Mouse (Mus musculus): ENCODE measurements around the gene Epo.

Gene Epo

DNA sequence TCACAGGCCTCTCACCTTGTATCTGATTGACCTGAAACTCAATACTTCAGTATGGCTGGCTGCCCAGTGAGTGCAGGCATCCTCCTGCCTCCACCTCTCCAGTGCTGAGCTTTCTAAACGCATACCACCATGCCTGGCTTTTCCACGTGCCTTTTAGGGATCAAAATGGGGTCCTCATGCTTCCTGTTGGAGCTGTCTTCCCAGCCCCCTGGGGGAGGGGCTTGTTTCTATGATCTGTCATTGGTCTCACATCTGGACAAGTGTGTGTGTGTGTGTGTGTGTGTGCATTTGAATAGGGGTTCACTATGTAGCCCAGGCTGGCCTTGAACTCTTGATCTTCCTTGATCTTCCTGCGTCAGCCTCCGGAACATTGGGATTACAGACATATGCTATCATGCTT, 4.4 kb upstream of the Epo start:
- DNase-seq, result no peak

DNA sequence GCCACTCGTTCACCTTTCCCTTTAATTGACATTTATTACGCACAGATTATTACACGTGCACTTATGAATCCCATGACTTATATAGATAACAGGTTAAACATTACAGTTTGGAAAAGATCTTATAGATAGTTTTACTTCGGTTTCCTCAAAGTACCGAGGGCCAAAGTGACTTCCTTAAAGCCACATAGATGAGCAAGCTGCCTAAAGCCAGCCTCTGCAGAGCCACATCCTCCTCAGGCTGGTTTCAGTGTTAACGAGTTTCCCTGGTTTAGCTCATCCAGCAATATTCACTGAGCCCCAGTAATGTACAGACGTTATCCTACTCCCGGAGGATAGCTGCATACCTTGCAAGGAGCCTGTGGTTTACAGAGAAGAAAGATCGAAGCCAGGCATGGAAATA, 2.3 kb upstream of the Epo start:
- DNase-seq, result peak; percentile 2

DNA sequence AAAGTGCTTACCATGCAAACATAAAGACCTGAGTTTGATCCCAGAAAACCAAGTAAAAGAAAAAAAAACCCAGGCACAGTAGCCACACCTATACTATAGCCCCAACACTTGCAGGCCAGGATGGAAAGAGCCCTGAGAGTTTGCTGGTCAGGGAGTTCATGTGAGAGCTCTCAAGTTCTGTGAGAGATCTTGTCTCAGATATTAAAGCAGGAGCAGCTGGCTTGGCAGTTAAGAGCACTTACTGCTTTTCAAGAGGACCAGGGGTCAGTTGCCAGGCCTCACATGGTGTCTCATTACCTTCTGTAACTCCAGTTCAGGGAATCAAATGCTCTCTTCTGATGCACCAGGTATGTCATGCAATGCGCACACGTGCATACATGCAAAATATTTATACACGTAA, 1.7 kb upstream of the Epo start:
- DNase-seq, result peak; percentile 18

DNA sequence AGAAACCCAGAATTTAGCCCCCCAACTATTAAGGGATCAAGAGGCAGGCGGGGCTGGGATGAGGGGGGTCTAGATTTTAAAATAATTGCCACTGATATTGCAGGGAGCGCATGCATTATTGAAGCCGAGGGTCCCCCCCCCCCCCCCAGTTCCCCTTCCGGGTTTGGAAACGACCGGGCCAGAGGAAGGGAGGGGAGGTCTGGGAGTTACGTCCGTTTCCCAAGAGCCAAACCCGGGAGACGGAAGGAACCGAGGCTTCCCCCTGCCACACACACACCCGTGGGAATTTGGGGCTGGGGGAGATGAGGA, 280 bp downstream of the Epo start:
- no peak for DNase-seq

DNA sequence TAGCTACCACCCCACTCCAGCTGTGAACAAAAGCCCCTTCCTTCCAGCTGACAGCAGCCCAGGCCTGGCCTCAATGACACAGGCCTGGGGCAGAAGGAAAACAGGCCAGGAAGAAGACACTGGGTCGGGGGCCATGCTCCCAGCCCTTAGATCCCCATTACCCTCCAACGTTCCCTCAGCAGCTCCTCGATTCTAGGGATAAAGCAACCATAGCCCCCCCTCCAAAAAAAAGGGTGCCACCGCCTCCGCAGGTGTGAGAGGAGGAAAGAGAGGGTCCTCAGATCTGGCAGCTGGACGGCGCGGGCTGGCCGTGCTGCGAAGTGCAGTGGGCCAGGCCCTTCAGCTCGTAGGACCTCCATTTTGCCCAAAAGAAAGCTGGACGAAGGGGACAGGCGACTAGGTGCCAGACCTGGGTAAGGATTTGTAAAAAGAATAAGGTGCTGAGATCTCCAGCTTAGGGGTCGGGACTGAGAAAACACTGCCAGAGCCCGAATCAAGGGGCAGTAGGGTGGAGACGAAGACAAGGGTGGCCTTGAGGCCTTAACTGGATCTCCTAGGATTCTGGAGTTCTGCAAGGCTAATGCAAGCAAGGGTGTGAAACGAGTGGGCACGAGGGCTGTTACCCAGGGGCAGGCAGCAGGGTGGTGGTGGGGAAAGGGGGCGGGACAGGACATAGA, 773 bp downstream of the Epo start:
- no peak for DNase-seq

DNA sequence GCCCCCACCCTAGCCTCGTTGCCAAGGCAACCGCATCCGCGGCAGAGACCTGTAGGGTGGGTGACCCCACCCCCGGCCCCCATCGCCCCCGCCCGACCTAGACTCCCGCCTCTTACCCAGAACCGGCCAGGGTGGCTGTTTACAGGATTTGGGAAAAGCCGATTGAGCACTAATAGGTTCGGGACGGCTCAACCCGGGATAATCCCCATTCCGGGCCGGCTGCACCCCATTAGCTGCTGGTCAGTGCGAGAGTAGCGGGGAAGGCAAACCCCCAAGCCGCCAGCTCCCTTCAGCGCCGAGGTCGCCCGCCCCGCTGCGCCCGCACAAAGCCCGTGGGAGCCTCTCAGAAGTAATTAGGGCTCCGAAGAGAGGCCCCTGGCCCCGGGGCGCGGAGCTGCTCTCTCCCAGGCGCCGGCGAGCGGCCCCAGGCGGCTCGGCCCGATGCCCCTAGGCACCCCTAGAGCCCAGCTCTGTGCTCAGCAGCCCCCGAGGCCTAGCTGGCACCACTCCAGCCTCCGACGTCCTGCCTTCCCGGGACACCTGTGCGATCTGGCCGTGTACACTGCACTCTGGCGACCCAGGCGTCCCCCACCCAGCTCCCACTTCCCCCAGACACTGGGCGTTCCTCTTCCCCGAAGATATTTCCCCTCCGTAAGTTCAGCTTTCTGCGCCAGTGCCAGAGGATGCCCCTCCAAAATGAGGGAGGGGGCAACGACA, 1.5 kb downstream of the Epo start:
- peak; percentile 74 for DNase-seq

DNA sequence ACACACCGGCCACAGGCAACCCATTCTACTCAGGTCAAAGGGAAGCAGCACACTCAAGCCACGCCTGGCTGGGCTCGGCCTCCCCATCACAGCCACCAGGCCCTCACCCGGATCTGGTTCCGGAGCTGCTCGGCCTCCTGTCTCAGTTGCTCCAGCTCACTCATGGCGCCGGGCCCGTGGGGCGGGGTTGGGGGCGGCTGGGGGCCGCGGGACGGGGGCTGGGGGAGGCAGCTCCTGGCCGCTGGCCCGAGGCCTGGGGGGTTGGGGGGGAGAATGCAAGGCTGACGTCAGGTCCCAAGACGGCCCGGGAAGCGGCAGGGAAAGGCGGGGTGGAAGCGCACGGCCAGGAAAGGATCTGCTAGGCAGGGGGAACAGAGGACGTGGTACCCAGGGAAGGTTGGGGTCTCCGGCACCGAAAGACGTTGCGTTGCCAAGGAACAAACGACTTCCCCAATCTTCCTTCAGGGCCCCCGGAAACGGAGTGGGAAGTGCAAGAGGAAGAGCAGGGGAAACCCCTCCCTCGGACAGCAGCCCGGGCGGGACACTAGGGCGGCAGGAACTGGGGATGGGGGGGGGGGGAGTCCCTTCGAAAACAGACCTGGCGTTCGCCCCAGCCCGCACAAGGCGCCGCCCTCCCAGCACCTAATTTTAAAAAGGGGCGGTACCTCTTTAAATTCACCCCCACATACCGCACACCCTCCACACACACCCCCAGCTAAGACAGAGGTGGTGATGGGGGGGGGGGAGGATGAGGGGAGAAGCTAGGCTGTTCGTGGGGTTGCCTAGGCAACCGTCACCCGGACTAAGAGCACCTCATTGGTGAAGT, 2.2 kb downstream of the Epo start:
- DNase-seq, result no peak

DNA sequence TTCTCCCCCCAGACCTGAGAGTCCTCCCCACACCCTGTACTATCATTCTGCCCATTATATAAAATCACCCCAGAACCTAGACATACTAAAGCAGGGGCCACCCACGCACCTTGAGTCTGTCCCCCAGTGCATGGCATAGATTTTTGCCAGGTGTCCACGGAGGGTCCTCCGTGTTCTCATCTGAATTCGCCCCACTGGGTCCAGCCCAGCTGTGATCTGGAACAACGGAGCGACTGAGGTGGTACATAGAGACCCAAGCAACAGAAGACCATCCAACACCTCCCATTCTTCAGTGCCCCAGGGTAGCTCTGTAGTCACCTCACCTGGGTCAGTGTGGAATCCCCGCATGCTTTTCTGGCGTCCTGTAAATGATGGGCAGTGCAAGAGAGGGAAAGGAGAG, 3.0 kb downstream of the Epo start:
- no peak for DNase-seq

DNA sequence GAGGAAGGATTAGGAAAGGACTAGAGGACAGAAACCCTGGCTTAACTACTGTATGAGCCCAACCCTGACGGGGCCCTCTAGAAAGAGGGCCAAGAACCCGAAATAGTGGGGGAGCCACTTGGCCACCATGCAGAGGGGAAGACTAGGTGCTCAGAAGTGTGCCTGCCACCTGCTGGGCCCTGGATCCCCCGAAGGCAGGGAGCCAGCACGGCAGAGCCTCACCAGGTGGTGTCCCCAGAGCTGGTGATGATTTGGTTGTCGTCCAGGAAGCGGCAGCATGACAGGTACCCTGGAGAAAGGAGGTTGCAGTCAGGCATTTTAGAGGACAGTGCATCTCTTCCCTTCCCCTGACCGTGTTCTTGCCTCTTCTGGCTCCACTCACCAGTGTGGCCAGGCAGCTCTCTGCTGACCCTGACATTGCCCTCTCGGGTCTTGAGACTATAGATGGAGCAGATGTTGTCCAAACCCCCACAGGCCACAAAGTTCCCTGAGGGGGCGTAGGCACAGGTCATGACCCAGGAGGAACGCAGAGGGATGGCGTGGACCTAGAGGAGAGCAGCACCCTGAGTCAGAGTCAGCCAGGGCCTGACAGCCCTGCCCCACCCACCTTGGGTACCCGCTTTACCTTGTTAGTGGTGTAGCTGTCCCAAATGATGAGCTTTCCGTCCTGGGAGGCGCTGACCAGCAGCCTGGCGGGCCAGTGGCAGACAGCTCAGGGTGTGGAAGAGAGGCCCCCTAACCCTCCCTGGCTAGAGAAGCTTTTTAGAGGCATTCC, 3.6 kb downstream of the Epo start:
- DNase-seq, result no peak

DNA sequence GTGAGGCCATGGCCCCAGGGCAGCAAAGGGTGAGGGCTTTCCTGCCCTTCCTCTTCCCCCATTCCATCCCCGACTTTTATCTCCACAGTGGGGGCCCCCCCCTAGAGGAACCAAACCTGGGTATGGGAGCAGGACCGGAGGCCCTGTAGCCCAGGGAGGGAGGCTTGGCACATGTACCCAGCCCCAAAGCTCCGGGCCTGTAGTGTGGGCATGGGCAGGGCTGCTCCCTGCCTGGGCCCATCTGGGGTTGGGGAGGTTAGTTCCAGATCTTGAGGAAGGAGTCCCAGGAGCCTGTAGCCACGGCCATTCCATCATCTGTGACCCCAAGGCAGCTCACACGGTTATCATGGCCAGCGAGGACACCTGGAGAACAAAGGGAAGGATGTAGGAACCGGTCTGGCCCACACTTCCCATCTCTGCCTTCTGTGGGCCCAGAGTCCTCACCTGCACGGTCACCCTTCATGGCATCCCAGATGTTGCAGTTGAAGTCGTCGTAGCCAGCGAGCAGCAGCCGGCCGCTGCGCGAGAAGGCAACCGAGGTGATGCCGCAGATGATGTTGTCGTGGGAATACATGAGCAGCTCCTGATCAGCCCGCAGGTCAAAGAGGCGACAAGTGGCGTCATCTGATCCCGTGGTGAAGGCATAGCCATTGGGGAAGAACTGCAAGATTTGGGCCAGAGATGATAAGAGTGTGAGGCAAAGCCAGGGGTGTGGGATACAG, 4.6 kb downstream of the Epo start:
- no peak for DNase-seq

DNA sequence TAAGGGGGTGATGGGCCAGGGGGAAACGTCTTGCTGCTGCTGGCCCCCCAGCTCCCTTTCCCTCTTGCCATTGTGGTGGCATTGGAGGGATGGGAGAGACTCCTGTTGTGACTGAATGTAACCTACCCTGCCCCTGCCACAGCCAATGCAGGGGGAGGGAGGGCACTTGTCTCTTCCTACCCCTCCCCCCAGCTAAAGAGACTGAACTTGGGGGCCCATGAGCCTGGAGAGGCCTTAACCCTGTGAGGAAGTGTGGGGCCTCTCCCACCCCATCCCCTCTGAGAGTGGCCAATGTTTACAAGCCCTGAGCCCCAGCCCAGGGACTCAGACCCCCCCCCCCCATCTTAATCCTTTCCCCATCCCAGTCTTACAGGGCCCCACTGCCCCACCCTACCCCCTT, 5.6 kb downstream of the Epo start:
- DNase-seq, result no peak

DNA sequence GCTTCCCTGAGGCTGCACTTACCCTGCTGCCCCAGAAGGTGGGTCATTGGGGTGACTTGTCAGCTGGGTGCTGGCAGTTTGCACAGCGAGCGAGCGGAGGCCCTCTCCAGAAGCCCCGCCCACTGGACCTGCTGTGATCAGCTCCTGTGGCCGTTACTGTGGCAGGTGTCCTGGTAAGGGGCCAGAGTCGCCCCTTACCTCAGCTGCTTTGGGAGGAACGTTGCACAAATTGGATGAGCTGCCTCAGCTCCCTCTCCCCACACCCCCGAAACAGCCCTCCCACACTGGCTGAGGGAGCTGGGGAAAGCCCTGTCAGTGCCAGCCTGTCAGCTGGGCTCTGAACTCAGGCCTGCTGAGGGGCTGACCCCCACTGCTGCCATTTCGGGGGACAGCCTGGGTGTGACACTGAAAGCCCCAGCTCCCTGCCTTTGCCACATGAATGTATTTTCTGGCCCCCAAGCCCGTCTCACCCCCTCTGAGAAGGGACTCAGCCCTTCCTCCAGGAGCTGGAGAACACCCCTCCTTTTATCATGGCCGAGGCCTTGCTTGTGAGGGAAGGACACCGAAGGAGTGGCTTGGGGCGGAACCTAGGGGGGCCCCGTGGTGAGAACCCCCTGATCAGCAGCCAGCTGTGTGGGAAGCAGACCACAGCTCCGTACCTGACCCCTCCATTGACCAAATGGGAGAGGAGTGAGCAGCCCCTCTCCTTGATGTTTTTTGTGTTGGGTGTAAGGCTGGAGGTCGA, 6.7 kb downstream of the Epo start:
- no peak for DNase-seq

DNA sequence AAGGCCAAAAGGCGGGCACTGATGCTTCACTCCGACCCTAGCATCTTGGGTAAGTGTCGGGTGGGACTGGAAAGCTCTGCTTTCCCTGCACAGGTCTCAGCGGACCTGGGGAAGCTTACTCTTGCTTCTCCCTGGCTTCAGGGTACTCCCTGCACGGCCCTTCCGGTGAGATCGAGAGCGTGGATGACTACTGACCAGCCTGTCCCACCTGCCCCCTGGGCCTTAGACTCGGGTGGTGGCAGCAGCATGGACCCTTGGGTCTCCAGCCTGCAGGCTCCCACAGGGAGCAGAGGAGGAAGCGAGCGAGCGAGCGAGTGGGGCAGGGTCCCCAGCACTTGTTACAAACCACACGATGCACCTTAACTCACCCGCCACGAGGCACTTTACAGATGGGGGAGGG, 7.5 kb downstream of the Epo start:
- DNase-seq, result no peak

DNA sequence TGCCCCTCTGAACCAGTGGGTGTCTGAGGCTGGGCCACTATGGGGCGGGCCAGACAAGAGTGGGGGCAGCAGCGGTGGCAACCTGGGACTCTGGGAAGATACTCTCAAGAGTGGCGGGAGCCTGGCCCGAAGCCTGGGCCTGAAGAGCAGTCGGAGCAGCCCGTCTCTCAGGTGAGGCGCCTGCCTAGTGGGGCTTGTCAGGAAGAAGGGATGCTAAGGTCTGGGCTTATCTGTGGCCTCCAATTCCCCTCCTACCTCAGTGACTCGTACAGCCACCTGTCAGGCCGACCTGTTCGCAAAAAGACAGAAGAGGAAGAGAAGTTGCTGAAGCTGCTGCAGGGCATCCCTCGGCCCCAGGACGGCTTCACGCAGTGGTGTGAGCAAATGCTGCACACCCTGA, 8.4 kb downstream of the Epo start:
- no peak for DNase-seq

DNA sequence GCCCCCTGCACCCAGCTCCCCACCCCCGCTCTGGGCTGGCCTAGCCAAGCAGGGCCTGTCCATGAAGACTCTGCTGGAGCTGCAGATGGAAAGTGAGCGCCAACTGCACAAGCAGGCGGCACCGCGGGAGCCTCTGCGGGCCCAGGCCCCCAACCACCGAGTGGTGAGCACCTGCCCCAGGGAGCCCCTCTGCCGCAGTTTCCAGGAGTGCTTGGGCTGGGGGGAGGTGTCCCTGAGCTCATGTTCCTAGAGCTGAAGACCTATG, 8.9 kb downstream of the Epo start:
- no peak for DNase-seq

DNA sequence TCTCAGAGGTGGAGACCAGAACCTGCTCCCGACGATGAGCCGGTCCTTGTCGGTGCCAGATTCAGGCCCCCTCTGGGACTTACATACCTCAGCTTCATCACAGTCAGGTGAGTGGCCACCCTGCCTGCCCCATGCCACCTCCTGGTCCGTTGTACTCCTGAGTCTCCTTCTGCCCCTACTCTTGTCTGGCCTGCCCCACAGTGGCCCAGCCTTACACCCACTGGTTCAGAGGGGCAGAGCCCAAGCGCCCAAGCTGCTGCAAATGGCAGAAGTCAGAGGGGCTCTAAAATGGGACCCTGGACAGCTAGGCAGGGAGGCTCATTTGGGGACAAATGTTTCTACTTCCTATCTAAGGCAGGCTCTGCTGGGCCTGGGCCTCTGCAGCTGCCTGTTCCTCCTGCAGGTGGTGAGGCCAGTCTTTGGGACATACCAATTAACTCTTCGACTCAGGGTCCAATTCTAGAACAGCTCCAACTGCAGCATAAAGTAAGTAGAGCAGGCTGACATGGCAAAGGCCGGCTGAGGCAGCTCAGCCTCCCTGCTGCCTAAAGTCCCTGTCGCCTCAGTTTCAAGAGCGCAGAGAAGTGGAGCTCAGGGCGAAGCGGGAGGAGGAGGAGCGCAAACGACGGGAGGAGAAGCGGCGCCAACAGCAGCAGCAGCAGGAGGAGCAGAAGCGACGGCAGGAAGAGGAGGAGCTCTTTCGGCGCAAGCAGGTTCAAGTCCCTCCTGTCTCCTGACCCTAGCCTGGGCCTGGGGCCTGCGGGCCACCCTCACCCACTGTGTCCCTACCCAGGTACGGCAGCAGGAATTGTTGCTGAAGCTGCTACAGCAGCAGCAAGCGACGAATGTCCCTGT, 9.4 kb downstream of the Epo start:
- DNase-seq, result no peak

DNA sequence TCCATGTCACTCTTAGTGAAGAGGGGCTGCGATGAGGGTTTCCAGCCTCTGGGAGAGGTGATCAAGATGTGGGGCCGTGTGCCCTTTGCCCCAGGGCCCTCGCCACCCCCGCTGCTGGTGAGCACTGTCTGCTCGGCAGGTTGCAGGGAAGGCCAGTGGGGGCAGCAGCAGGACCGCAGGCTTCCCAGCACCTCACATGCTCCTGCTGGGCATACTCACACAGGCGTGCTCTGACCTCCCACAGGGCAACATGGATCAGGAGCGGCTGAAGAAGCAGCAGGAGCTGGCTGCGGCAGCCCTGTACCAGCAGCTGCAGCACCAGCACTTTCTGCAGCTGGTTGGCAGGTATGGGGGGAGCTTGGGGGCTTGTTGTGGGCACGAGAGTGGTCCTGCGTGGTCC, 10.3 kb downstream of the Epo start:
- no peak for DNase-seq

DNA sequence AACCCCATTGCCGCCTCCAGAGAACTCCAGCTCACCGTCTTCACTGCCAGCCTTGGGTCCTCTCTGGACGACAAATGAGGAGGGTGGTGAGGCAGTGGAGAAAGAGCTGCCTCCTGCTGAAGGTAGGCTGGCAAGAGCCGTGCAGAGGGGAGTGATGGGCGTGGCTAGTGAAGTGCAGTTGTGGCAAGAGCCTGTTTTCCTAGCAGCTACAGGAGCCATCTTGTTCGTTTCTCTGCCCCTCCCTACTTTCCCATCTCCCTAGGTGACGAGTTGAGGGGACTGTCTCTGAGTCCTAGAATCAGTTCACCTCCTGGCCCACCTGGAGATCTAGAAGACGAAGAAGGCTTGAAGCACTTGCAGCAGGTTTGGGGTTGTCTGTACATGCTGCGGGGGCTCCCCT, 11.2 kb downstream of the Epo start:
- DNase-seq, result no peak

DNA sequence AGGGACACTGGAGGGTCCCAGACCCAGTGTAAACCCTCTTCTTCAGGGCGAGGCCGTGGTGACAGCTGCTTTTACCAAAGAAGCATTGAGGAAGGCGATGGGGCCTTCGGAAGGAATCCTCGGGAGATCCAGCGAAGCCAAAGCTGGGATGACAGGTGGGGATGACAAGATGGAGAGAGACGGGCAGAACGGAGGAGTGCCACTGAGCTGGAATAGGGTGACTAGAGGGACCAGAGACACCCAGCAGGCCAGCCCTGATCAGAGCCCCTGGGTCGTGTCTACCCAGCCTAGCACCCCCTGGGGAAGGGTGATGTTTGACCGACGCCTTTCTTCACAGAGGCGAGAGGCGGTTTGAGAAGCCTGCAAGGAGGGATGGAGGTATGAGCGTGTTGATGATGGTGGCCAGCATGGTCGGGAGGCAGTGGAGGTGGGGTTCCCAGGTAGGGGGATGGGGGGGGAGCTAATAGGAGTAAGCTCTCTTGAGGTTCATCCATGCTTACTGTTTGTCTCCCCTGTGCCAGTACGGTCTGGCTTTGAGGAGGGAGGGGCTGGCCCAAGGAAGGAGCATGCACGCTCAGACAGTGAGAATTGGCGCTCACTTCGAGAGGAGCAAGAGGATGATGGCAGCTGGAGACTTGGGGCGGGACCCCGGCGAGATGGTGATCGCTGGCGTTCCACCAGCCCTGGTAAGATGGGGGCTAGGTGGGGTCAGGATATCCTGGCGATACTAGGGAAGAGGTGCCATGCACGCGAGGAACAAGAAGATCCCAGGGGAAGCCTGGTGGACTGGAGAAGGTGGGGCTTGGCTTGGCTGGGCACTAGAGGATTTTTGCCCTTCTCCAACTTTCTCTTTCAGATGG, 13.1 kb downstream of the Epo start:
- no peak for DNase-seq

DNA sequence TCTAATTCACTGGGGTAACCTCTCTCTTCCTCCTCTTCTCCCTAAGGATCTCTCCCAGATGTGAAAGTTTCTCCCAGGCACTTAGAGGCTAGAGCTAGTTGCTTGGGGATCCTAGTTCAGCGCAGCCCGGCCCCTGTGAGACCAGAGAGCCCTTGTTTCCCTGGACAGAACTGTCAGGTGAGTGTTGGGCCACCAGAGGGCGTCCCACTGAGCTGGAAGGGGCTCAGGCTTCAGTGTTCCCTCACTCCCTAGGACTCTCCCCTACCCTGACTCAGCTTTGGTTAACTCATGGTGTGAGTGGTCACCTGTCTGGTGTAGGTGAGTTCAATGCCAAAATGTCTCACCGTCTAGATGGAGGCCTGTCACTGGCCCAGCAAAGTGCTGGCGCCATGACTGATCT, 14.6 kb downstream of the Epo start, which contains the start of gene Gigyf1:
Gene Gigyf1 (plus strand): TSS at position 113 of the 400 bp plus-strand sequence.
- DNase-seq, result no peak
